Mouse (Mus musculus) lung, postnatal 14 days (tissue): ENCODE results near the gene Atf6b.

Experiments used
- DNase-seq: peaks from one replicate; pipeline ENCODE4 v3.0.0; 2021

Atf6b gene

GRCm38 (mm10) chr17:34646906-34647787 is at the start of gene Atf6b:
Gene Atf6b (plus strand): TSS chr17:34647146.
- peak; percentile 92 for DNase-seq

DNA sequence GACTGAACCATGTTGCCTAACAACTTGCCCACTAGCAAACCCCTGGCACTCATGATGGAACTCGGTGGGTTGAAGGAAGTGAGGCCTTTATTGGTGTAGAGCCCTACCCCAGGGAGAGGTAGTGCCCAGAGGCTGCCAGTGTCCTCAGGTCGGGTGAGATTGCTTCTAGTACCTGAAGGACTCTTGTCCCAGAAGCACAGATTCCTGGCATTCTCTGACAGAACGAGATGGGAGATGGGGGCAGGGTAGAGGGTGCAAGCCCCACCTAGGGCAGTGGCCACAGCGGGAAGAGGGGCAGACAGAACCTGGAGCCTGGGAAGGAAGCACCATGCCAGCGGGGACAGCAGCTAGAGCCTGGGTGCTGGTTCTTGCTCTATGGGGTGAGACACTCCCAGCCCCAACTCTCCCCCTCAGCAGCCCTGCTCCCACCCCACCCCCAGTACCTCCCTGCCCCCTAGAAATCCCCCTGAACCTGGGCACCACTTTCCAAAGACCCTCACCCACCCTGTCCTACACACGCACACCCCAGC is 49.3 kb upstream of the Atf6b start, which contains the start of gene Ager:
Gene Ager (plus strand): TSS at position 297 of the 530 bp plus-strand sequence.
- peak; percentile 64 for DNase-seq

GRCm38 (mm10) chr17:34599891-34600290 is 47.1 kb upstream of the Atf6b start:
- DNase-seq: no peak

GRCm38 (mm10) chr17:34601796-34602195 is 45.1 kb upstream of the Atf6b start:
- DNase-seq: no peak

DNA sequence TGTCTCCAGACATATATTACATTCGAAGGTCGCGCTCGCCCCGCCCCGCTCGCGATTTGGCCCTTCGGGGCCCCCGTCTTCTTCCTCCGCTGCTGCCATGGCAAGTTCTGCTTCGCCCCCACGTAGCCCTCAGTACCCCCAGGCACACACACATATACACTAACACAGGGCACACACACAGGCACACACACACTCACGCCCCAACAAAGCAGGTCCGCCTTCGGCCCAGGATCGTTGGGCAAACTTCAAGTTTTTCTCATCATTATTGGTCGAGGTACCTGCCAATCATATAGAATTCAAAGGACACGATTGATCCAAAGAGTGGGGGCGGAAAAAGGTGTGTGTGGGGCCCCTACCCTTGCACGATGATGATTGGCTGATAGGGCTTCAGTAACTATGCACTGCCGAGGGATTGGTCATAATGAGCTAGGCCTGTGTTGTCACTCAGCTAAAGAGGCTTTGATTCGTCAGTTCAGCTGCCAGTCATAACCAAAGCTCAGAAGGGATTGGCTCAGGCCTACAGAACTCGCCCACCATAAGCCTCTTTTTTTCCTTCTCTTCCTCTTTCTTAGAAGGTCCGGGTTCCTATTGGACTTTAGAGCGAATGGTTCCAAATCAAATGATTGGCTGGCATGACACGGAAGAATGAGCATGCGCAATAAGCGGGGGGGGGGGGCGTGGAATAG is 43.4 kb upstream of the Atf6b start, which contains the start of gene Rnf5:
Gene Rnf5 (minus strand): TSS at position 316 of the 686 bp plus-strand sequence.
- DNase-seq: peak; percentile 100

DNA sequence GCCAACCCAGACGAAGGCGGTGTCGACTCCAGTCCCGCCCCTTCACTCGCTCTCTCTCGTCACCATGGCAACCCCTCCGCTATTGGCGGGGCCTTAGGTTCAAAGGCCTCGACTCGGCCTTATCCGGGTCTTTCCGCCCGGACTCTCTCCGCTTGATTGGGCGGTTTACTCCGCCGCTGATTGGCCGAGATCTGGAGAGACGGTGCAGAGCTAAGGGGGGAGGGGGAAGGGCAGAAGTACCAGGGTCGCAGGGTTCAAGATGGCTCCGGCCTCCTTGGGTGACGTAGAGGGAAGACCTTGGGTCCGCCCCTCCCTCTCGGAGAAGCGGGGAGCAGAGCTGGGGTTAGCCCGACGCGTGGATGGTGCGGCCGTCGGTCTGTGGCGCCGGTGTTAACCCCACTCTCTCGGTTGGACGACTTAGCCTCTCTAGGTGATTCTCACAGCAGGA is 42.9 kb upstream of the Atf6b start, which contains the start of gene Agpat1:
Gene Agpat1 (plus strand): TSS at position 202 of the 448 bp plus-strand sequence.
- DNase-seq: peak; percentile 99

DNA sequence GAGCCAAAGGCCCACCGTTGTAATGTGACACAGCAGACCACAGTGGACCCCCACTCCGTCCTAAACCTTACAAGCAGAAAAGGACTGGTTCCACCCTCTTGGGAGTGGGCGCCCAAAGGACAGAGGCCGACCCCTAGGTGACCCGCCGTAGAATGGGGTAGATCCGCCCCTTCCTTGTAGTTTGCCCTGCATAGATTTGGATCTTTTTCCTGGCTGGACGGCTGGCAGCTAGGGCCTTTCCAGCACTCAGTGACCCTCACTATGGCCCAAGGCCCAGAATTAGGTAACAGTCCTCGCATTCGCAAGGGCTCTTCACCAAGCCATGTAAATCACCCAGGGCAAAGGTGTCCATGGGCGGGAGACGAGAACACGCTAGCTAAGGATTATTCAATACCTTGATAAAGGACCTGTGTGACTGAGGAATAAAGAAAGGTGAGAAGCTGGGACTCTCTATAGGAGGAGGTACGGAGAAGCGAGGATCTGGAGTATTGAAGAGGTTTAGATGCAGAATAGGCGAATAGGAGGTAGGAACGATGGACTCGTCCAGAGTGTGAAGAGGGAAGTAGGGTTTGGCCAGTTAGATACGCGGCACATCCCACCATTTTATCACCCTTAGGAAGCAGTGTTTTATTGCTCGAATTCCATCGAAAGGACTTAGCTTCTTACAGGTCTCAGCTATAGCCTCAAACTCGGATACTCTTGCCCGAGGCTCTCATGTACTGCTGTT is 42.3 kb upstream of the Atf6b start:
- peak; percentile 66 for DNase-seq

- DNase-seq: peak; percentile 98
These were observed 41.3 kb upstream of the Atf6b start for GRCm38 (mm10) chr17:34605609-34606008.

DNA sequence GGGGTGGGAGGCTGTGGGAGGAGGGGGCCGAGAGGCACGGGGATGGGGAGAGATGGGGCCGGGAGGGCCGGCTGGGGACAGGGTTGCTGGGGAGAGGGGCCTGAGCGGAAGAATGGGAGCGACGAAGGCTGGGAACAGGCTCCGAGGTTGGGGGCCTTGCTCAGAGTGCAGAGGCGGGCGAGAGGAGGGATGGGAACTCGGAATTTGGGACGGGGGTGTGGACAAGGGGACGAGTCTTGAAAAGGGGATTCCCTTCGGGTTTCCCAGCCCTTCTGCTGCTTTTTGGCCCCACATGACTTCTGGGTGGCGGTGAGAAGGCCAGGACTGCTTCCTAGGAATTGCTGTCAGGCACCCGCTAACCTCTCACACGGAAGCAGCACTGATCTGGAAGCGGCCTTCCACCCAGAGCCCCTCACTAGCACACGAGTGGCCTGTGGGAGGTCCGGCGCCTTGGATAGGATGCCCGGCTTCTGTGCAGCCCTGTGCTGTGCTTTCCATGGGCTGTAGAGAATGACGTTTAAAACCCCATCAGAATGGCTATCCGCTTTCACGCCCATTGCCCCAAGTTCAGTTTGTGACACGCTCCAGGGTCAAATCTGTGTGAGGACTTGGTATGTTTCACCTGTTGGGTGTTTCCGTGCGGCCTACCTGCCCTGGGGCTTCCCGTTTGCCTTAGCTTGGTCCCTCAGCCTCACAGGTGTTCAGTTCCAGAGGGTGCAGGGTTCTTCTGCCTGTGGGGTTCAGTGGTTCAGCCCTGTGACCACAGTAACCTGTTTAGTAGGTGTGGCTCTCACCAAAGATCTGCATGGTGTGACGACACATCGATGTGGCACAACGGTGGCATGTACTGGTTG is 40.5 kb upstream of the Atf6b start:
- no peak for DNase-seq

DNA sequence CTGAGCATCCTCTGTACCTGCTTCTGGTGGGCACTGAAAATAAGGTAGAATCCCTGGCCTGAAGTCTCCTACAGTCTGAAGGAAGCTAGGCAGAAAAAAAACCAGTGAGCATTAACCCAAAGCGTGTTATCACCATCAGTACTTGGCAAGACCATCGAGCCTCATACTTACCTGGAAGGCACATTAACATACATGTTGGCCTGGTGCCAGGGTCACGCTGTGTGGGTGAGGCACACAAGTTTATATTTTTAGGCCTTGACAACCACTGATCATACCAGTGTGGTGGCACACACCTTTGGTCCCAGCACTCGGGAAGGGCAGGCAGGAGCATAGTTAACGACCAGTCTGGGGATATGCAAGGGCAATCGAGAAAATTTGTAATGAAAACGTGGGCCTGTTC is 38.9 kb upstream of the Atf6b start:
- no peak for DNase-seq

- no peak for DNase-seq
These were observed 35.9 kb upstream of the Atf6b start for GRCm38 (mm10) chr17:34611050-34611449.

- DNase-seq: no peak
These were observed 33.8 kb upstream of the Atf6b start for GRCm38 (mm10) chr17:34613054-34613645.

- no peak for DNase-seq
These were observed 33.1 kb upstream of the Atf6b start for GRCm38 (mm10) chr17:34613830-34614229.

- DNase-seq: no peak
These were observed 31.1 kb upstream of the Atf6b start, which contains the start of gene Egfl8 for GRCm38 (mm10) chr17:34615871-34616270. Gene Egfl8 (minus strand): TSS chr17:34615971.

GRCm38 (mm10) chr17:34618999-34619398 is 27.9 kb upstream of the Atf6b start:
- DNase-seq: peak; percentile 87

- DNase-seq: no peak
These were observed 25.9 kb upstream of the Atf6b start for GRCm38 (mm10) chr17:34621006-34621405.

- no peak for DNase-seq
These were observed 23.8 kb upstream of the Atf6b start for GRCm38 (mm10) chr17:34623161-34623560.

DNA sequence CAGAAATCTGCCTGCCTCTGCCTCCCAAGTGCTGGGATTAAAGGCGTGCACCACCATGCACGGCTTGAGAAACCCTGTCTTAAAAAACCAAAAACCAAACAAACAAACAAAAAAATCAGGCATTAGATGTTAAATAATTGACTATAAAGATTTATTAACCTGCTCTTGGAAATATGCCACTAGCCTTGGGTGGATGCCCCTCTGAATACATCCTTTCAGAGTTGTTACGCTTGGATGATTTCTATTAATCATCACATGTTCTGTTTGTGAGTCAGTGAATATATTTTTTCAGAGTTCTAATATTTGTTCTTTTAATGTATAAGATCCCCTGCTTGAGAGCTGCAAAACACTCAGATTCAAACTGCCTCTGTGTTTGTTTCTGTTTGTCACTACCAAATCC is 22.0 kb upstream of the Atf6b start:
- DNase-seq: no peak

DNA sequence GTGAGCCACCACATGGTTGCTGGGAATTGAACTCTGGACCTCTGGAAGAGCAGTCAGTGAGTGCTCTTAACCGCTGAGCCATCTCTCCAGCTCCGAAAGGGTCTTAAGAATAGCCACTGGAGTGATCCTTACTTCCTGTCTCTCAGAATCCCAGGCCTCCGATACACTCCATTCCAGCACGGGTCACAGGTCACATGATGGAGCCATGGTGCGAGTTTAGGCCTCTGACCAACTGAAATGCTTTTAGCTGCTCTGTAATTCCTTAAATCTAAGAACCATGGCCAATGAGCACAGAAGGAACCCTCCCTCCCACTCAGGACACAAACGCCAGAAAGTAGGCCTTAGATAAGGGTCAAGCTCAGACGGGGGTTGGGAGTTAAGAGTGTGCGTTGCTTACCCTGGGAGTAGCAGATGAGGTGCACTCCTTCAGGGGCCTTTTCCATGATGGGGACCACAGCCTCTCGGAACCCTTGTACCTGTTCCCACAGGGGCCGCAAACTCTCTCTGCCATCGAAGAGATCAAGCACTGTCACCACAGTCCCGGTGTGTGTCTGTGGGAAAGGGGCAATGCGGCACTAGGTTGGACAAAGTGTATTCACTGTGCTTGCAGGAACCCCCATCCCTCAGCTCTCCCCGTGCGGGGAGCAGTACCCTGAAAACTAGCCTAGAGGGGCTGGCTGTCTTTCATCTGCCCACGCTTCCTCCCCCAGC is 20.7 kb upstream of the Atf6b start:
- DNase-seq: no peak

GRCm38 (mm10) chr17:34626773-34627092 is 20.2 kb upstream of the Atf6b start:
- DNase-seq: no peak
